Mouse (Mus musculus): ENCODE measurements around the gene Prss35. TPM values are rescaled to one million over a fixed set of nuclear protein-coding genes. Genes with fewer than 3 reads are reported as not detected.

Gene Prss35
- polyA plus RNA-seq, 1 experiment from 2014 or later: 11.7 TPM

Other genes with a start within 250 kb of the Prss35 start
- 37.4 and 41.0 TPM in 2 replicates for gene Pgm3, start 171.8 kb upstream of the Prss35 start, polyA plus RNA-seq (2015; fragmentation: Nextera tagmentation; extraction: Ambion mirVana)
- 13.5 and 13.8 TPM in 2 replicates for gene Rwdd2a, start 171.7 kb upstream of the Prss35 start, polyA plus RNA-seq (2015; fragmentation: Nextera tagmentation; extraction: Ambion mirVana)
- 36.8 and 38.3 TPM in 2 replicates for gene Me1, start 47.7 kb upstream of the Prss35 start, polyA plus RNA-seq (2015; fragmentation: Nextera tagmentation; extraction: Ambion mirVana)
- gene Snap91, start 137.0 kb downstream of the Prss35 start, polyA plus RNA-seq (2015; fragmentation: Nextera tagmentation; extraction: Ambion mirVana): 113 and 114 TPM in 2 replicates

All from neural tube, embryonic 13.5 days (tissue).